Mouse (Mus musculus): ENCODE data around the gene Hacd2.

- no peak for TF ChIP-seq POLR2A (IDR thresholded peaks at IDR 0.05; ENCODE audit: extremely low read depth, insufficient read depth, low read length)
- 0 out of 2 replicates have a peak, but pooled peaks have one; percentile 22 for TF ChIP-seq CTCF (IDR thresholded peaks at IDR 0.05; ENCODE audit: extremely low read depth, insufficient read depth, low read length)
These were observed 133.4 kb downstream of the Hacd2 start for GRCm38 (mm10) chr16:35155391-35156305.

All from cortical plate, adult 2 months (tissue).